Mouse (Mus musculus) brain, adult 2 months (tissue): ENCODE measurements around the gene Sept3.

Experiments
- DNase-seq: peaks from one replicate; pipeline ENCODE4 v3.0.0; 2011; ENCODE audit warnings: low read depth, low spot score

The Sept3 gene

DNA sequence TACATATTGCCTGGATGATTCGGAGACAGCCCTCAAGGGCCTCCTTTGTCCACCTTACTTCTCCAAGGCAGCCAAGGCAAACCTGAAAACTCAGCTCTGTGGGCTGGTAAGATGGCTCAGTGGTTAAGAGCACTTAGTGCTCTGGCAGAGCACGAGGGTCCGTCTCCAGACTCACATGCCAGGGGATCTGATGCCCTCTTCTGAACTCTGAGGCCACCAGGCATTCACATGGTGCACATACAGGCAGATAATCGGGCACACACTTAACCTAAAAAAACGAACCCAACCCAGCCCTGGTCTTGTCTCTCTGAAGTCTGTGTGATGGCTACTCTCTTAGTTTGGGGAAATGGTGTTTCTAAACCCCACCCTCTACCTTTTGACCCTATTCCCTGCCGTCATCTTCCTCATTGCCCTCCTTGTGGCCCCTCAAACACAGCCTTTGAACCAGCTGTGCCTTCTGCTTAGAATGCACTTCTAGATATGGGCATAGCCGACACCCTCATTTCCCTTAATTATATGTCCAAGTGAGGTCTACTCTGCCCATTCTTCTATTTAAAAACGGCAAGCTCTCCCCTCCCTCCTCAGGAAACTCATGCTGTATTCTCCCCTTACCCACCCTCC, 65.1 kb downstream of the Sept3 start:
- DNase-seq, result no peak

DNA sequence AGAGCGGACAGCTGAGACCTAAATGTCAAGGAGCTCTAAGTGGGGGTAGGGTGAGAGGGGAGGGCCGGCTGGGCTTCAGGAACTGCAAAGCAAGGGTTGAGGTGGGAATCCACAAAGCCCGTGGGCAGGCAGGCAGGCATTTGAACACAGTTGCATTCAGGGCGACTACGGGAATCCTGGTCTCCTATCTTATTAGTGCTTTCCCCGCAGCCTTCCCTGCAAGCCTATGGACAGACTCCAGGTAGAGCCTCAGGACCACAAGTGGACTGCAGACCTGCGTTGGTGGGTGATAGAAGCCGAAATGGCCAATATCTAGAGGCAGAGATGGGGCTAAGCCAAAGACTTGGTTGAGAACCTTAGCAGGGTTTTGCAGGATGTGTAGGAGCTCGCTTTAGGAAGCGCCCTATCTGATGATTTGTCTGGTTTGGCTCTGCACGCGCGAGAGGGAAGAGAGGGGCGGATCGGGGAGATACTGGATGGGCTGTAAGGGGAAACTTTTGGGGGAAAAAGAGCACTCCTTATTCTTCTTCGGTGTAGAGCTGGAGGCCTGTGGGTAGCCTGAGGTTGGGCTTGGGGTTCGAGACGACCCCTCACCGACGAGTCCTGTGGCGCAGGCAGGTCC, 65.8 kb downstream of the Sept3 start:
- no peak for DNase-seq

DNA sequence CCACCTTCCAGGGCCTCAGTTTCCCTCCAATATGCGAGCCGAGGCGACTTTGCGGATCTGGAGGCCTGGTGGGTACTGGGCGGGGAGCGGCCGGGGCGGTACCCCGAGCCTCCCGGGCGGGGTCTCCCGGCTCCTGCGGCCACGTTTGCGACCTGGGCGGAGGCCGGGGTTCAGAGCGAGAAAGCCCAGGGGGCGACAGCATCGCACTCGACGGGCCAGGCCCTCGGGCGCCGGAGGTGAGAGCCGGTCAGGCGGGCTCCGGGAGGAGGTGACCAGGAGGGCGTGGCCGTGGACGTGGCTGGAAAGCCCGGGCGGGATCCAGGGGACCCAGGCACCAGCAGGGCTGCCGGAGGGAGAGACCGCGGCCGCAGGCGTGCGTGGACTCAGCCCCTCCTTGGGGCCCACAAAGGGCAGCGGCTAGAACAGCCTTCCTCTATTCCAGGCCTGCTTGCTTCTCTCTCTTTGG, 66.4 kb downstream of the Sept3 start:
- no peak for DNase-seq

DNA sequence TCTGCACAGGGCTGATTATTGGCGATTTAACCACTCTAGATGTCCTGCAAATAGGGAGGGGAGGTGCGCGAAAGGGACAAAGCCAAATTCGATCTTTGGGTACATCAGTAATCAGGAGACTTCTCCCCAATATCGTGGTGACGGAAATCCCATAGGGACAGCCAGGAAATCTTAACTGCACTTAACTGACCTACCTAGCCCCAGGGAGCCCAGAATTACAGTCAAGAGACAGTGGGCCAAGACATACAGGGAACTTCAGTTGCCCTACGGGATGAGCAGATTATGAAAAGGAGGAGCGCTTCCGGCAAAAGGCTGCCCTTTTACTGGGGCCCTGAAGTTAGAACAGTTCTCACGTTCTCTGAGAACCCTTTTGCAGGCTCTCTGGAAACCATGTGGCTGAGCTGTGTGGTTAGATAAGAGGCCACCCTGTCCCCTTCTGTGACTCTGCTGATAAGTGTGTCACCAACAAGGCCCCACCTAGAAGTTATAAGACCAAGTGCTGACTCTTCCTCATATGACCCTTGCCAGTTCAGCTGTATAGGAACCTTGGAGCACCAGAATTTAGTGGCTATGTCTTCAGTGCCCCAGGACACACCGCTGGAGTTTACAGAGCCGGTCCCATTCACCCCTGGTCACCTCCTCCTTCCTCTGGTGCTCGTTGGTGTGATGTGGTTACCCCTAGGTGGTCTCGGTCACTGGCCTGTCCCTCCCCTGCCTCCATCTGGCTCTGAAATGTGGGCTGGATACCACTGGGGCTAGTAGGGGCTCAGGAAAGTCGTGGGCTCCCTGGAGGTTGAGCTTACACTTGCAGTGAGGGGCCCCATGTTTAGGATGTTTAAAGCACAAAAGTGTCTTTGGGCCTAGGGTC, 67.2 kb downstream of the Sept3 start:
- no peak for DNase-seq

DNA sequence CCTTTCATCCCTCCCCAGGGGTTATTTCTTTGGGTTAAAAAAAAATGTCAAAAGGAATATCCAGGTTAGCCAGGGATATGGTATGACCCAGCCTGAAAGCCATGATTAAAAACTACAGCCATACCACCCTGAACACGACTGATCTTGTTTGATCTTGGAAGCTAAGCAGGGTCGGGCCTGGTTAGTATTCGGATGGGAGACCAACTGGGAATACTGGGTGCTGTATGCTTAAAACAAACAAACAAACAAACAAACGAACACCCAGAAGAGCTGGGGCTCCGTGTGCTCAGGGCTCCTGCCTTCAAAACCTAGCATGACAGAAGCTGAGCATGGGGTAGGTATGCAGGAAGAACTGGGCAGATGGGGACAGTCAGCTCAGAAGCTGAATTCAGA, 67.8 kb downstream of the Sept3 start:
- DNase-seq, result no peak

DNA sequence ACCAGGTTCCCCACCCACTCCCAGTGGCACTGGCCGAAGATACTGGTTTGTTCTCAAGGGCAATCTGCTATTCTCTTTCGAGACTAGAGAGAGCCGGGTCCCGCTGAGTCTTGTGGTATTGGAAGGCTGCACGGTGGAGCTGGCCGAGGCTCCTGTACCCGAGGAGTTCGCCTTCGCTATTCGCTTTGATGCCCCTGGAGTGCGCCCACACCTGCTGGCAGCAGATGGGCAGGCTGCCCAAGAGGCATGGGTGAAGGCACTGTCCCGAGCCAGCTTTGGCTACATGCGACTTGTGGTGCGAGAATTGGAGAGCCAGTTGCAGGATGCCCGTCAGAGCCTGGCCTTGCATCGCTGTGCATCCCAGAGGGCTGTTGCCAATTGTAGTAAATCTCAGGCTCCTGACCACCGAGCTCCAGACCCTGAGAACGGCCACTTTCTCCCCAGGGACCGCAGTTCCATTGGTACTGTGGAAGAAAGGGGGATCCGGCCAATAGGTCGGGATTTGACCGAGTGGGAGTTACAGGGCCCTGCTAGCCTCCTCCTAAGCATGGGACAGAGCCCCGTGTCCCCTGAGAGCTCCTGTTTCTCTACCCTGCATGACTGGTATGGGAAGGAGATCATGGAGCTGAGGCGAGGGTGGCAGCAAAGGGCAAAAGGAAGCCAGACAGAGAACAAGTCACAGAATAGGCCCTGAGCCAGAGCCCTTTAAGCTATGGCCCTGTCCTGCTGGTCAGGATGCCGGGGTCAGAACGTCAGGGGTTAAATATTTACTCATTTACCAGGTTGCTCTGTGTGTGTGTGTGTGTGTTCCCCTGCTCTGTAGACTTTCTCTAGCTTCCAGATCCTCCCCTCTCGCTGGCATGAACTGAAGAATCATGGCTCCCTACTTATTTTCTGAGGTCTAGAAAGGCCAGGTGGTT, 68.9 kb downstream of the Sept3 start:
- no peak for DNase-seq
